Mouse (Mus musculus) liver, adult 2 months (tissue): ENCODE results near the gene Polr2a.

Experiments used
- CTCF ChIP-seq: fragments of 200-500 bp; IDR thresholded peaks from 2 replicates; pipeline ENCODE4 v1.5.1; 2011; ENCODE audit warnings: low read depth, low read length, control low read depth
- POLR2A ChIP-seq: fragments of 200-500 bp; IDR thresholded peaks from 2 replicates; pipeline ENCODE4 v1.6.1; 2011; ENCODE audit warnings: low read length, control low read depth; ENCODE audit not compliant: insufficient read depth; ENCODE audit errors: extremely low read depth

DNA sequence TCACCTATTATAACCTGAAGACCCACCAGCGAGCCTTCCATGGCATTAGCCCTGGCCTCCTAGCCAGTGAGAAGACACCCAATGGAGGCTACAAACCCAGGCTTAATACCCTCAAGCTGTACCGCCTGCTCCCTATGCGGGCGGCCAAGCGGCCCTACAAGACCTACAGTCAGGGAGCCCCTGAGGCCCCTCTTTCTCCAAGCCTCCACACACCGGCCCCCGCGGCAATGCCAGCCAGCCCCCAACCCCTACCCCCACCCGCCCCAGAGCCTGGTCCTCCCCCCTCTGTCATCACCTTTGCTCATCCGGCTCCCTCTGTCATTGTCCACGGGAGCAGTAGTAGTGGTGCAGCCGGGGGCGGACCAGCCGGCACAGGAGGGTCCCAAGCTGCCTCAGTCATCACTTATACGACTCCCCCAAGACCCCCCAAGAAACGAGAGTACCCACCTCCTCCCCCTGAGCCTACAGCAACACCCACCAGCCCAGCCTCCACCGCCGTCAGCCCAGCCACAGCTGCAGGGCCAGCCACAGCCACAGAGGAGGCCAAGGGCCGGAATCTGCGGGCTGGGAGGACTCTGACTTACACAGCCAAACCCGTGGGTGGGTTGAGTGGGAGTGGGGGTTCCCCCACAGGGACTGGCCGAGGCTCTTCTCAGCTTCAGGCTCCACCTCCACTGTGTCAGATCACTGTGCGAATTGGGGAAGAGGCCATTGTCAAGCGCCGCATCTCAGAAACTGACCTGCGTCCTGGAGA, 19.2 kb upstream of the Polr2a start:
- no peak for TF ChIP-seq CTCF
- TF ChIP-seq POLR2A: no peak
